Mouse (Mus musculus): ENCODE results near the gene Ccdc6.

Ccdc6 gene

GRCm38 (mm10) chr10:70095031-70095470, 1.9 kb upstream of the Ccdc6 start:
- peak; percentile 36 for DNase-seq (ENCODE audit: low read depth)

- no peak for DNase-seq (ENCODE audit: low read depth)
Observed at GRCm38 (mm10) chr10:70095506-70096270, 1.2 kb upstream of the Ccdc6 start.

- DNase-seq (ENCODE audit: low read depth): no peak
Observed at GRCm38 (mm10) chr10:70097291-70097901, 475 bp downstream of the Ccdc6 start.

GRCm38 (mm10) chr10:70097911-70098569, 1.1 kb downstream of the Ccdc6 start:
- DNase-seq (ENCODE audit: low read depth): no peak

GRCm38 (mm10) chr10:70098626-70099025, 1.7 kb downstream of the Ccdc6 start:
- no peak for DNase-seq (ENCODE audit: low read depth)

- no peak for DNase-seq (ENCODE audit: low read depth)
Observed at GRCm38 (mm10) chr10:70099052-70099451, 2.1 kb downstream of the Ccdc6 start.

DNA sequence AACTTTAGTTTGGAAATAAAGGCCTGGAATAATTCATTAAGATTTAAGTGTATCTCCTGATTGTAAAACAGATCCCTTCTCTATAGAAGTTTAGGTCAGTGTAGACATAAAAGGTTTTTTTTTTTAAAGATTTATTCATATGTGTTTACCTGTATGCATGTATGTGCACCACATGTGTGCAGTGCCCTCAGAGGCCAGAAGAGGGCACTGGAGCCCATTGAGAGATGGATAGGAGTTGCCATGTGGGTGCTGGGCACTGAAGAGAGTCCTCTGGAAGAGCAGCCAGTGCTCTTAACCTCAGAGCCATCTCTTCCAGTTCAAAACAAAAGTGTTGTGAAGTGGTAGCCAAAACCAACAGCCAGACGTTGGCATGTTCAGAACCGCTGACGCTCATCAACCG, 5.2 kb downstream of the Ccdc6 start:
- no peak for DNase-seq (ENCODE audit: low read depth)

DNA sequence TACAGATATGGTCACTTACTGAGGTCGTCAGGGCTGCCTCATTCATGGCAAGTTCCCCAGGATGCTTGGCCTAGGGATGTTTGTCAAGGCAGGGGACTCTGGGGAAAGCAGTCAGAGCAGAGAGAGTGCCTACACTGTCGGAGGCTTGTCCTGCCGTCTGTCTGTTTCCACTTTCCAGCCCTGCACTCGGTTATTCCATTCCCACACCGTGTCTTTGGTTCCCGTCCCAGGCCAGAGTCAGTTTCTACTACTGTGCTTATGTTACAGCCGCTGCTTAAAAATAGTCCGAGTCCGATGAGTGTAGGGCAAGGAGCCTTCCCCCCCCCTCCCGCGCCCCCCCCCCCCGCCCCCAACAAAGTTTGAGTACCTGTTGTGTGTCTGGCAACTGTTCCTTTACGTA, 11.1 kb downstream of the Ccdc6 start:
- DNase-seq (ENCODE audit: low read depth): no peak

- DNase-seq (ENCODE audit: low read depth): no peak
Observed at GRCm38 (mm10) chr10:70109974-70110373, 13.1 kb downstream of the Ccdc6 start.

- no peak for DNase-seq (ENCODE audit: low read depth)
Observed at GRCm38 (mm10) chr10:70110815-70111214, 13.9 kb downstream of the Ccdc6 start.

- no peak for DNase-seq (ENCODE audit: low read depth)
Observed at GRCm38 (mm10) chr10:70111643-70112042, 14.7 kb downstream of the Ccdc6 start.

DNA sequence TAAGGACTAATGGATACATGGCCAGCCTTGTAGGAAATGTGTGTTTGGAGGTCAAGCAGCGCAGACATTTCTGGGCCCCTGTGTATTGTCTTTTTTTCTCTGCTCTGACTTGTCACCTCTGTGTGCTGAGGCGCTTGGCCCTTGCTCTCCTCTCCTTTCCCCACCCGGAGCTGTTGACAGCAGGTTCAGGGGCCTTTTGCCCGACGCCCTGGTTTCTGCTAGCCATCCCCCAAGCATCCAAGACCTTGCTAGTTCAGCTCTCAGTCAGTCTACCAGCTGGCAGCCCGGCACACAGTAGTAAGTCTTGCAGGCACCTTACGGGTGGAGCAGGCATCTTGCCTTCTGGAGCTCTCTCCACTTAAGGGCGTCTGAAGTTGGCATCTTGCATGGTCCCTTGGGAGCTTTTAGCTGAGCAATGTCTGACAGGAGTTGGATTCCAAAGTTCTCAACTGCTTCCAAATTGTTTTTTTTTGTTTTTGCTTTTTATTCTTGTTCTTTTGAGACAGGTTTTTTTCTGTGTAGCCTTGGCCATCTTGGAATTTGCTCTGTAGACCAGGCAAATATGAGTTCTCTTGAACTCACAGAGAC, 17.2 kb downstream of the Ccdc6 start:
- no peak for DNase-seq (ENCODE audit: low read depth)

DNA sequence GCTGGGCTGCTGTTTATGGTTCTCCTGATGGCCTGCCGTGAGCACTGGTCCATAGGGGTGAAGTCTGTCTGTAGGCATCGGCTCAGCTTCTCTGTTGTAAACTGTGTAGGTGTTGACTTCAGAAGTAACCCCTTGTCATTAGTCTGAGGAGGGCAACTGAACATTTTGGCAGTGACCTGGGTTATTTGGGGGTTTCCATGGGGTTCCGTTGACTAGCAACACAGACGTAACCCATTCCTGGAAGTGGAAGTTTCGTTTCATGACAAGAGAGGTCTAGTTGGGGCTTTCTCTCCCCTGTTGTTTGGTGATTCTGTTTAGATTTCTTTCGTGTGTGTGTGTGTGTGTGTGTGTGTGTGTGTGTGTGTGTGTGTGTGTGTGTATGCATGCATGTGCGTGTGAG, 19.5 kb downstream of the Ccdc6 start:
- no peak for DNase-seq (ENCODE audit: low read depth)

DNA sequence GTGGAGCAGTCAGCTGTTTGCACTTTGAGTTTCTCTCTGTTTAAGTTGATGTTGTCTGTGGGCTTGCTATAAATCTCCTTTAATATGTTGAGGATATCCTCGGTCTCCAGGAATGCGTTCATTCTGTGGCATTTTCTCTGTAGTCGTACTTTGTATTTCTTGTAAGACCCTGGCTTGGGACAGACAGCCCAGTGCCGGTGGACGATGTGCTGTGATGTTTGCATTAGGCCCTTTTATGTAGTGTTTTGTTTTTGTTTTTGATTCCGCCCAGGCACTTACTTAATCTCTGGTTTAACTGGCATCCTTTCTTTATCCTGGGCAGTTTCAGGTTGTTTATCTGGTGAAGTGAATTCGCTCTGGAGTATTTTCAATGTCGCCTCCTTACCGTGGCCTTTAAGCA, 22.5 kb downstream of the Ccdc6 start:
- no peak for DNase-seq (ENCODE audit: low read depth)

- DNase-seq (ENCODE audit: low read depth): no peak
Observed at GRCm38 (mm10) chr10:70119851-70120370, 23.0 kb downstream of the Ccdc6 start.

GRCm38 (mm10) chr10:70120671-70121405, 23.9 kb downstream of the Ccdc6 start:
- DNase-seq (ENCODE audit: low read depth): no peak

- DNase-seq (ENCODE audit: low read depth): no peak
Observed at GRCm38 (mm10) chr10:70121406-70121695, 24.4 kb downstream of the Ccdc6 start.

DNA sequence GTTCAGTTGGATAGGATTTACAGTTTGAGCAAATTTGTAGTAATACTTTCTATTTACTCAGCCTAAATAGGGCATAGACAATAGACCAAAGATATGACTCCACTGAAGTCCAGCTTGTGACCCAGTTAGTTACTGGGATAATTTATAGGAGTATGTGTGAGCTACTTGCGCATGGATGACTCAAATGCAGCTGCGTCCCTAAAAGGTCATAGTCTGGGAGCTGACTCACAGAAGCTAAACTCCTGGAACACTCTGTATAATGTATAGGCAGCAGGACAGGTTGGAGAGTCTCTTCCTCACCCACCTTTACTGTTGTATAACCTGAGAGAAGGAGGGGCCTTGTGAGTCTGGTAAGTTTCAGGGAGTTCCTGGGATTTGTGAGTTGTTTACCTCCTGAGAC, 26.5 kb downstream of the Ccdc6 start:
- DNase-seq (ENCODE audit: low read depth): no peak

GRCm38 (mm10) chr10:70125491-70125890, 28.6 kb downstream of the Ccdc6 start:
- DNase-seq (ENCODE audit: low read depth): no peak

DNA sequence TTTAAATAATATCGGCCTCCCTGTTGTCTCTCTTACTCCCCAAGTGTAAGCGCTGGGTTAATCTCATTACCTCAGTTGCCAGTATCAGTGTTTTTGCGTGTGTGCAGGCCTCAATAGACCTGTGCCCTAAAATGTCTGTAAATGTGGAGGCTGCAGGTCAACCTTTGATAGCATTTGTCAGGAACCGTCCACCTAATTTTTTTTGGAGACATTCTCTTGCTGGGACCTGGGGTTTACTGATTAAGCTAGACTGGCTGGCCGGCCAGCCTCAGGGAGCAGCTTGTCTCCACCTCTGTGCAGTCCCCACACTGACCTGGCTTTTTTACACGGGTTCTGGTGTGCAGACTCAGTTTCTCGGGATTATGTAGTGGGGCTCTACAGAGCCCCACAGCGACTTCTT, 30.4 kb downstream of the Ccdc6 start:
- DNase-seq (ENCODE audit: low read depth): peak; percentile 70

DNA sequence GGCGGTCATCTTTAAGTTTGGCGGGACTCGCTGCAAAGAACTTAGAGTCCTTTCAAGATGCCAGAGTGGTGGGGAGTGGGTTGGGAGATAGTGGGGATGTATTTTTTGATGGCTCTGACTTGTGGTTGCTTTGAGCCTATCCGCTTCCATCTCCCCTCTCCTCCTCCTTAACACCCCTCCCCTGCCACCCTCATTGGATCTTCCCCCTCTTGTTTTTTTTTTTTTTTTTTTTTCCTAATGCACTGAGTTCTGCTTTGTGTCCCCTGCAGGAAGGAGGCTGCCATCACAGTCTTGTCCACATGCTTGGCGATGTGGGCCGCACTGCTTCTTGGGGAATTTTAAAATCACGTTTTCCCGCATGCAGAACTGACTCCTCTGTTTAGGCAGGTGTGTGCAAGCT, 31.5 kb downstream of the Ccdc6 start:
- no peak for DNase-seq (ENCODE audit: low read depth)

DNA sequence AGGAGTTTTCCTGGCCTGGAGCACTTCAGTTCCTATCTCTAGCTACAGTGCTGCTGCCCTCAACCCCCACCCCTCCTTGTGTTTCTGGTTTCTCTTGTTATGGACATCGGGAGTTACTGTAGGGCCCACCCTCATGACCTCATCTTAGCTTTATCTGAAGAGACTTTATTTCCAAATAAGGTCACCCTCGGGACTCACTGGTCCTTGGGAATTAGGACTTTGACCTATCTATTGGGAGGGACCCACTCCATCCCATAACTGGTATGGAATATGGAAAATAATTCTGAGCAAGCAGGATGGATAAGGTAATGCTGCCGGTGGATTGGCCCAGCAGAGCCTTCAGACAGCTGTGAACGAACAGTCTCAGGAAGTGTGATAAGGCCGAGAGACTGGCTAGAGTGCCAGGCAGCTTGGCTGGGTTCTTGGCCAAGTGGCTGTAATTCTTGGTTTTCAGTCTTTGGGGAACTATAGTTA, 35.2 kb downstream of the Ccdc6 start:
- no peak for DNase-seq (ENCODE audit: low read depth)

Measured in c-Kit-positive CD71-positive TER-119-negative erythroid progenitor cells, embryonic 14.5 days (primary cell).